Mouse (Mus musculus) heart, adult 9 months (tissue): ENCODE data around the gene Cacnb2.
"Not testable (repeated sequence)": the region's sequence is repeated elsewhere in the genome, so short reads cannot be mapped to it uniquely, and the experiment has no call there.

Experiments used
- DNase-seq, 2 experiments: peaks; one replicate each; pipeline ENCODE4 v3.0.0; 2022; ENCODE audit warnings: low spot score in 2 of 2

Cacnb2 gene

GRCm38 (mm10) chr2:14656673-14657072 lies 53.8 kb downstream of the Cacnb2 start:
- DNase-seq = no peak

DNA sequence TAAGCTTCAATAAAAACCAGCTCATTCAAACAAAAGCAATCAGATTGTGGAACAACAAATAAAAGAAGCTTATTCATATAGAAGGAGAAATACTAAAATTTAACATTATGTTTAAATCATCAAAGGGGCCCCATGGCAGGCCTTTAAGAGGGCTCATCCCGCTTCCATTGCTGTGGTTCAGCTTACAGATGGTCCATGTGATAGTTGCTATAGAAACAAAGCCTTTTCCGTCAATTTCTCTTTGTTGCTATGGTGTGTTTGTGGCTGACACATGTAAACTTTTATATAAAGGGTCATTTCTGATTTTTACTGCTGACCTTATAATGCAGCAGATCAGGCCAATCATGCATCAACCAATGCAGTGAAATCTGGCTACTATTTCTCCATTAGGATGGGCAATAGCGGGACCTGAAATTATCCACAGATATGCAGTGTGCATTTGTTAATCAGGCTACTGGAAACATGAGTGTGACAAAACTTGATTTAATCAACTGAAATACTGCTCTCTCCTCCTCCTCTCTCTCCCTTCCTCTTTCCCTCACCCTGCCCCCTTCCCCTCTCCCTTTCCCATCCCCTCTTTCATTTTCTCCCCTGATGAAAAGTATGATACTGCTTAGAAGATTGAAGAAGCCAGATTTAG lies 54.4 kb downstream of the Cacnb2 start:
- no peak for DNase-seq

GRCm38 (mm10) chr2:14665213-14665612 lies 62.3 kb downstream of the Cacnb2 start:
- DNase-seq = no peak

DNA sequence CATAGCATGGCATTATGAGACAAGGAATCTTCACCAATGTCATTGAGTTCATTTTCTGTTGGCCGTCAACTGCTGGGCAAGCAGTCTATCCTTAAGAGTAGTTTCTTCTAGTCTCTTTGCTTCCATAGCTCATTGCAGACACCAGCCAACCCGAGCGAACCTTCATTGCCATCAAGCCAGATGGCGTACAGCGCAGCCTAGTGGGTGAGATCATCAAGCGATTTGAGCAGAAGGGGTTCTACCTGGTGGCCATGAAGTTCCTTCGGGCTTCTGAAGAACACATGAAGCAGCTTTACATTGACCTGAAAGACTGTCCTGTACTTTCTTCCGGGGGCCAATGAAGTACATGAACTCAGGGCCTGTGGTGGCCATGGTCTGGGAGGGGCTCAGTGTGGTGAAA lies 69.2 kb downstream of the Cacnb2 start:
- no peak for DNase-seq

DNA sequence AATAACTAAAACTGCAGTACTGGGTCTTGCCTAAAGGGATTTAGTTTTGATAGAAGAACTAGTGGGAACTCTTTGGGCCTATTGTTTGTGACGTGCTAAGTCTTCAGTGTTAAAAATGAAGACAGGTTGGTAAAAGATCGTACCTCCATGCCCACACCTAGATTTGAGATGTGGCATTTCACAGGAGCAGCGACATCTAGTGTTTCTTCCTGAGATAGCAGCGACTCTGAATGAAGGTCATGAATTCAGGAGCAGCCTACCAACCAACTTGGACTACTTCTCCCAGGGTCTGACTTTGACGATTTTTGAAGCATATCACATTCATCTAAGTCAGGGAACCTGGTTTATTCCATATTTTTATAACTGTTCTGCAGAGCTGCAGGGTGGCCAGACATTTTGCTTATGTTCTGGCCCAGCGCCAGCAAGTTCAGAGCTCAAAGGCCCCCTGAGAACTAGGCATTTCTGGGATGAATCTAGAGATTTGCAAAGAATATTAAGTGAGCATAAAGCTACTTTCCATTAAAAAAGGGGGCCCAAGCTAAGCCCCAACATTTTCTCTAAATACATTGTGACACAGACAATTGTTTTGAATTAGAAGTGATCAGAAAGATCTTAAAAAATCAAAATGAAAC lies 74.1 kb downstream of the Cacnb2 start:
- peak in 1 of 2 experiments; percentile 18 for DNase-seq

- DNase-seq = no peak
Observed at GRCm38 (mm10) chr2:14684231-14684630, 81.3 kb downstream of the Cacnb2 start.

- DNase-seq = peak in 1 of 2 experiments; percentile 25
Observed at GRCm38 (mm10) chr2:14702973-14703645, 100.2 kb downstream of the Cacnb2 start.

- DNase-seq = no peak
Observed at GRCm38 (mm10) chr2:14703676-14704075, 100.8 kb downstream of the Cacnb2 start.

GRCm38 (mm10) chr2:14710247-14710646 lies 107.4 kb downstream of the Cacnb2 start:
- DNase-seq = no peak

GRCm38 (mm10) chr2:14711751-14712150 lies 108.9 kb downstream of the Cacnb2 start:
- no peak for DNase-seq

DNA sequence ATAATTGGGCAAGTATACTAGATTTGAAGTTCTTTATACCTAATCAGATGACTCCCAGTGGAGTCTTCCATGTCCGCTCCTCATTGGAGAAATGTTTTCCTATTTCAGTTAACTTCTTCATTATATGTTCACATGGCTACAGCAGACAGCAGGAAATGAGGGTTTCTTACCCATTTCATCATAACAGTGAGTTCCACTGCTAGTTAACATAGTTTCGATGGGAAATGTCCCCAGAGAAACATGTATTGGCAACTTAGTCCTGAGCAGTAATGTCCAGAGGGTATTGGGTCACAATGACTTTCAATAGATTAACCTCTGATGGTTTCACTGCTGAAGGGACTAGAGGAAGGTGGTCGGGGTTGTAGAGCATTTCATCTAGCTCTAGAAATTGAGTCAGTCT lies 110.2 kb downstream of the Cacnb2 start:
- DNase-seq = no peak

DNA sequence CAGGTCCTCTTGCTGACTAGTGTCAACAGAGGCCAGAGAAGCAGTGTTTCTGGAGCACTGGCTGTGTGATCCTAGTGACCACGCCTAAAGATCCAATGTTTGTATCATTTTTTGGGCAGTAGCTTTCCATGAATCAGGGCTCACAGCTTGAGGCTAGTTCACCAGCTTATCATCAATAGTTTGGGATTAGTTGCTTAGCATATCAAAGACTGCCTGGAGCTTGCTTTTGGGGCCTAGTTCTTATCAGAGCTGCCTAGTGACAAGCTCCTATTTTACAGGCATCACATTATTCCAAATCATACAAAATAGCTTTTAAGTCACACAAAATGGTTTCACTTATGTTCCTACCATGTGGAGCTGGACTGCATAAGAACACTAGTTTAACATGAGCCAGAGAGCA lies 113.8 kb downstream of the Cacnb2 start:
- DNase-seq = no peak

DNA sequence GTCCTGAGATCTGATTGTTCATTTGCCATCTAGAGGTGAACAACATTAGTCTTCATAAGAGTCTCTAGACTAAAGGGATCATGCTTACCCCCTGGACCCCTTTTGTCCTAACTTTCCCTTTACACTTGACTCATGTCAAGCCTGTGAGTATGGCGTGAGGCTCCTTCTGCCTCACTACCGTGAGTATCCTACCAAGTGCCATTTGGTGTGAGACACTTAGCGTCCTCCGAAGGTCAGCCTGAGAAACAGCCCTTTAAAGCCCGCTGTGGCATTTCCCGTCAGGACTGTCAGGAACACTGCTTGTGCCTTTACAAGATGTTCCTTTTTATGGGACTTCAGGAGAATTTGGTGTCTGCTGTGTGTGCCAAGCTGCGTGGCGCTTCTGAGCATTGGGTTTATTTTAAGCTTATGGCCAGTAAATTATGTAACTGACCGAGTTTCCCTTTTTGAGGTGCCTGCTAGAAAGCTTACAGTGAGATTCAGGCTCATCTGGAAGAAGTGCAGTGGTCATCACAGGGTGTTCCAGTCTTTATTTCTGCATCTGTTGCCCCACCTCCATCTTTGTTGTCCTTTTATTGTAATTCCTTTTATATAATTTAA lies 116.3 kb downstream of the Cacnb2 start:
- no peak for DNase-seq

GRCm38 (mm10) chr2:14725437-14725836 lies 122.5 kb downstream of the Cacnb2 start:
- no peak for DNase-seq

GRCm38 (mm10) chr2:14726601-14727000 lies 123.7 kb downstream of the Cacnb2 start:
- not testable (repeated sequence) for DNase-seq

DNA sequence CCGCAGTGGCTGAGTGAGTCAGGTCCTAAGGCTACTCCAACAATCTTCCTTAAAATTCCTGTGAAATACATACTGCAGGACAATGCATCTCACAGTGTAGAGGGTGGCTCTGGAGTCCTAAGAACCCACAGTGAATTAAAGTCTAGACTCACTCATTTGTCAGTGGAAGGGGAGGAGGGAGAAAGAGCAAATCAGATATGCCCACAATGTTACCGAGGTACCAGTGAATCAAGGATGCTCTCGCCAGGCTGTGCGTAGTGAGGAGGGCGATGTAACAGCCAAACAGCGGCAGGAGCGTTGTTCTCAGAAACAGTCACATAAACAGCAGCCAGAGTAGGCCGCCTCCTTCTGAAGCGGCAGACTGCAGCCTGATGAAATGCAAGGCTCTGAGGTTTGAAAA lies 136.0 kb downstream of the Cacnb2 start:
- DNase-seq = no peak

DNA sequence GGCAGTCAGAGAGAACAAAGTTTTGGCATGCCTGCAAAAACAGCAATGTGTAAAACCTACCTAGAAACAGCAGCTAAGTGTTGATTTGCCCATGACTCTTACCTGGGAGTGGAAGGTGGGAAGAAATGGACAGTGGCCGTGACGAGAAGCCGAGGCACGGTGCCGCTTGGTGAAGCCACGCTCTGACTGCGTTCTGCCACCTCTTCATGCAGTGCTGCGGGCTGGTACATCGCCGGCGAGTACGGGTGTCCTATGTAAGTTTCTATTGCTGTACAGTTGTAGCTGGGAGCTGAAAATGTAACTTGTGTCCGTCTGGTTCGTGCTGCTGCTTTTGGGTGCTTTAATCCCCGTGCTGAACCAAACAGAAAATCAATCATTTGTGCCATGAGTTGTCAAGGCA lies 136.6 kb downstream of the Cacnb2 start:
- no peak for DNase-seq

GRCm38 (mm10) chr2:14740359-14740758 lies 137.5 kb downstream of the Cacnb2 start:
- DNase-seq = no peak

DNA sequence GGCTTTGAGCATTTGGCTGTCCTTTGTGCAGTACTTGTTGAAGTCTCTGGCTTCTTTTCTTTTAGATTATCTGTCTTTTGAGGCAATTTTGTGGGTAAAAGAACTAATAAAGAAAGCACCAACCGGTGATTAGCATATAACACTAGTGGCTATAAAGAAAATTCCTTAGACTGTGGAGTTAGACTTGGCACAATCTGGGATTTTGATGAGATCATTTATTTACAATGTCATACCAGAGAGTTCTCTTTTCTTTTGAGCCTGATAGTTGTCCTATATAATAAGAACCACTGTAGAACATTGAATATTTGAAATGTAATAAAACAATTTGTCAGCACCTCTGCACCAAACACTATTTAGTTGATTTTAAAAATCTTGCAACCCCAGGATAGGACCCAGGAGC lies 141.9 kb downstream of the Cacnb2 start:
- no peak for DNase-seq

DNA sequence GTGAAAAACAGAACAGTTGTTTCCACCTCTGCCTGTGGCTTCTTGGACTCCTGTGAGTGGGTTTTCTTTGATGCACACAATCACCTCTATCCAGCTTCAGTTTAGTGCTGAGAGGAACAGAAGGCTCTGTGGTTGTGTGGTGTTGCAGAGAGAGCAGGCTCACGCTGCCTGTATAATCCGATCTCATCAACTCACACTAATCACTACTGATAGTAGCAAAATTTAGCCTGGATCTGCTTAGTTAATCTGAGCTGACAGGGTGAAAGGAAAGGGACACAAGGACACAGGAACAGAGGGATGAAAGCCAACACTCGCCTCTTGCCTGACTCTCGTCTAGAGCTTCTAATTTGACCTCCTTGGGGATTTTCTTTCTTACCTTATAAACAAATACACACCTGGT lies 160.0 kb downstream of the Cacnb2 start:
- no peak for DNase-seq

- no peak for DNase-seq
Observed at GRCm38 (mm10) chr2:14763931-14764330, 161.0 kb downstream of the Cacnb2 start.

DNA sequence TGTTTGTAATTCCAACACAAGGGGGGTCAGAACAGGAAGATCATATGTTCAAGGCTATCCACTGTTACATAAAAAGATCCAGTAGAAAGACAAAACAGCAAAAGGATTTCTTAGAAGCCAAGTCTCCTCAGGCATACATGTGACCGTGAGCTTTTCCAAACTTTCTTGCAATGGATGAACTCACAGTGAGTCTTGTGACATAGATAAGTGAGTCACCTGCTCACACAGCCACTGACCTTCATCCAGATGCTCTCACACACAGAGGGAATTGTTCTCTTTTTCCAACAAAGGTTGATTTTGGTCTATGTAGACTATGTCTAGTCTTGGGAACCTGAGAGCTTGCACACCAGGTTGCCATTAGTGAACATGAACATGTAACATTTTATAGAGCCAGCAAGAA lies 166.6 kb downstream of the Cacnb2 start:
- DNase-seq = no peak

- no peak for DNase-seq
Observed at GRCm38 (mm10) chr2:14770635-14771034, 167.7 kb downstream of the Cacnb2 start.
